In the genomic region with DNA sequence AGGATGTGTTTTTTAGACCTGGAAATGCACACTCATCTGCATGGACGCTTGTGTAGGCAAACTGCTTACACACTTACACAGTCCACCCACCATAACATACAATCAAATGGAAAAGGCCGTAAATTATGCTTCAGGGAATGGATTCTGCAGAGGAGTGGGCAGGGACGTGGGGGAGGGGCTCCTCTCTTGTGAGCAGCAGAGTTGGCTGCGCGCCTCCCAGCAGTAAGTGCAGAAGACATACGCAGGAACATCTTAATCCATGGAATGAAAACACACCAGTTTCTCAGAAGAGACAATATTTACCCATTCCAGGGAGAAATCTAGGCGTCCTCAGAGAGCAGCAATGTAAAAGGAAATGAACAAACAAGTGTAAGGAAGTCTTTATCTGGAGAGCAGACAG, we compare ENCODE assay signal across 8 mouse cellular contexts.
DNase-seq lines count a peak whose midpoint lies in the region; ATAC-seq and TF ChIP-seq lines count a peak whose summit lies in the region.

No protein-coding gene starts in this region.

- no peaks in the 10 kb centered on the region for H3K27me3 ChIP-seq in forebrain, postnatal 0 days (ENCODE audit: insufficient read depth, low read length)
- H3K27me3 ChIP-seq in forebrain, embryonic 10.5 days (ENCODE audit: poor library complexity, severe bottlenecking), result no peaks in the 10 kb centered on the region
- H3K27me3 ChIP-seq in neural tube, embryonic 11.5 days (ENCODE audit: control insufficient read depth, insufficient read depth, low read length), result no peaks in the 10 kb centered on the region
- H3K27me3 ChIP-seq in limb, embryonic 11.5 days (ENCODE audit: control insufficient read depth, insufficient read depth, low read length), result no peaks in the 10 kb centered on the region
- H3K27me3 ChIP-seq in stomach, embryonic 16.5 days (ENCODE audit: control insufficient read depth, insufficient read depth, low read length), result no peaks in the 10 kb centered on the region
- no peaks in the 10 kb centered on the region for H3K27me3 ChIP-seq in cerebellum, adult 2 months (ENCODE audit: control insufficient read depth, insufficient read depth, low read length)

- H3K4me1 ChIP-seq in forebrain, postnatal 0 days (ENCODE audit: insufficient read depth), result no peaks in the 10 kb centered on the region
- H3K4me1 ChIP-seq in forebrain, embryonic 10.5 days, result peaks cover 16% of the 10 kb centered on the region
- H3K4me1 ChIP-seq in neural tube, embryonic 11.5 days (ENCODE audit: control insufficient read depth, insufficient read depth, low read length), result peaks cover 7% of the 10 kb centered on the region; the same call in 1 of the 2 replicates
- H3K4me1 ChIP-seq in limb, embryonic 11.5 days (ENCODE audit: control insufficient read depth, insufficient read depth, low read length), result peaks cover 20% of the 10 kb centered on the region
- H3K4me1 ChIP-seq in stomach, embryonic 16.5 days (ENCODE audit: control insufficient read depth, insufficient read depth, low read length), result peaks cover 28% of the 10 kb centered on the region
- H3K4me1 ChIP-seq in cerebellum, adult 2 months (ENCODE audit: control insufficient read depth, insufficient read depth, low read length), result no peaks in the 10 kb centered on the region

- no peak overlapping the region for H3K4me2 ChIP-seq in forebrain, postnatal 0 days (ENCODE audit: low read depth)
- no peak overlapping the region for H3K4me2 ChIP-seq in neural tube, embryonic 11.5 days (ENCODE audit: low read depth)
- no peak overlapping the region for H3K4me2 ChIP-seq in limb, embryonic 11.5 days (ENCODE audit: low read depth, severe bottlenecking)
- H3K4me2 ChIP-seq in stomach, embryonic 16.5 days (ENCODE audit: low read depth, low read length), result no peak overlapping the region

- H3K9ac ChIP-seq in forebrain, postnatal 0 days, result no peak overlapping the region
- no peak overlapping the region for H3K9ac ChIP-seq in neural tube, embryonic 11.5 days (ENCODE audit: low read length)
- no peak overlapping the region for H3K9ac ChIP-seq in limb, embryonic 11.5 days (ENCODE audit: low read length)
- H3K9ac ChIP-seq in stomach, embryonic 16.5 days (ENCODE audit: low read length), result no peak overlapping the region

- H3K36me3 ChIP-seq in forebrain, postnatal 0 days (ENCODE audit: insufficient read depth), result no peaks in the 10 kb centered on the region
- peaks cover 29% of the 10 kb centered on the region for H3K36me3 ChIP-seq in forebrain, embryonic 10.5 days (replicated peaks)
- H3K36me3 ChIP-seq in neural tube, embryonic 11.5 days (ENCODE audit: control insufficient read depth, insufficient read depth, low read length), result no peaks in the 10 kb centered on the region; the same call in 1 of the 2 replicates
- peaks cover 5% of the 10 kb centered on the region; the same call in 1 of the 2 replicates for H3K36me3 ChIP-seq in limb, embryonic 11.5 days (ENCODE audit: control insufficient read depth, insufficient read depth, low read length)
- H3K36me3 ChIP-seq in stomach, embryonic 16.5 days (ENCODE audit: control insufficient read depth, insufficient read depth, low read length), result peaks cover 10% of the 10 kb centered on the region; the same call in 1 of the 2 replicates

- H3K4me3 ChIP-seq in forebrain, postnatal 0 days (ENCODE audit: low read depth, low read length), result no peak overlapping the region
- no peak overlapping the region for H3K4me3 ChIP-seq in forebrain, embryonic 10.5 days
- no peak overlapping the region for H3K4me3 ChIP-seq in neural tube, embryonic 11.5 days (ENCODE audit: low read depth, low read length)
- H3K4me3 ChIP-seq in limb, embryonic 11.5 days (ENCODE audit: low read depth, low read length), result no peak overlapping the region
- H3K4me3 ChIP-seq in stomach, embryonic 16.5 days (replicated peaks; ENCODE audit: low read length), result no peak overlapping the region
- H3K4me3 ChIP-seq in cerebellum, adult 2 months (replicated peaks; ENCODE audit: insufficient read depth, low read depth, low read length), result no peak overlapping the region

- no peaks in the 10 kb centered on the region for H3K9me3 ChIP-seq in forebrain, postnatal 0 days (ENCODE audit: low read length)
- peaks cover 7% of the 10 kb centered on the region; the same call in 1 of the 2 replicates for H3K9me3 ChIP-seq in forebrain, embryonic 10.5 days
- H3K9me3 ChIP-seq in neural tube, embryonic 11.5 days (ENCODE audit: control insufficient read depth, low read length), result no peaks in the 10 kb centered on the region
- H3K9me3 ChIP-seq in limb, embryonic 11.5 days (ENCODE audit: control insufficient read depth, low read length), result no peaks in the 10 kb centered on the region
- peaks cover 4% of the 10 kb centered on the region; the same call in 1 of the 2 replicates for H3K9me3 ChIP-seq in stomach, embryonic 16.5 days (replicated peaks; ENCODE audit: control insufficient read depth, low read length)

- no peak overlapping the region for H3K27ac ChIP-seq in forebrain, postnatal 0 days (ENCODE audit: low read depth, low read length)
- H3K27ac ChIP-seq in forebrain, embryonic 10.5 days, result no peak overlapping the region
- no peak overlapping the region for H3K27ac ChIP-seq in neural tube, embryonic 11.5 days (ENCODE audit: low read depth, low read length)
- no peak overlapping the region for H3K27ac ChIP-seq in limb, embryonic 11.5 days (replicated peaks; ENCODE audit: low read depth, low read length)
- peak overlapping the region; percentile 68 for H3K27ac ChIP-seq in stomach, embryonic 16.5 days (ENCODE audit: low read length)
- H3K27ac ChIP-seq in cerebellum, adult 2 months (ENCODE audit: insufficient read depth, low read length), result no peak overlapping the region

- TF ChIP-seq CTCF in forebrain, postnatal 0 days (IDR thresholded peaks at IDR 0.05; ENCODE audit: low read depth), result no peak
- TF ChIP-seq CTCF in cerebellum, adult 2 months (IDR thresholded peaks at IDR 0.05; ENCODE audit: borderline replicate concordance, insufficient read depth, low read depth, low read length), result no peak

- no peak for TF ChIP-seq POLR2A in cerebellum, adult 2 months (IDR thresholded peaks at IDR 0.05; ENCODE audit: borderline replicate concordance, insufficient read depth, low read length)

- WGBS in forebrain, postnatal 0 days, result 45% methylated on average over 7 of the region's 7 CpGs
- 58% methylated on average over 7 of the region's 7 CpGs for WGBS in forebrain, embryonic 10.5 days
- WGBS in neural tube, embryonic 11.5 days, result 42% methylated on average over 7 of the region's 7 CpGs
- WGBS in limb, embryonic 11.5 days, result 34% methylated on average over 7 of the region's 7 CpGs
- 13% methylated on average over 7 of the region's 7 CpGs for WGBS in stomach, embryonic 16.5 days
- 22% methylated on average over 7 of the region's 7 CpGs for WGBS in cerebellum, adult 2 months

- DNase-seq in forebrain, postnatal 0 days, result peak; percentile 49
- DNase-seq in forebrain, embryonic 10.5 days (ENCODE audit: extremely low spot score, low spot score), result no peak
- DNase-seq in neural tube, embryonic 11.5 days (ENCODE audit: low spot score), result peak; percentile 38
- no peak for DNase-seq in neural tube, embryonic 10.5 days (ENCODE audit: extremely low spot score, low spot score)
- DNase-seq in limb, embryonic 11.5 days (ENCODE audit: low spot score), result peak; percentile 67
- DNase-seq in cerebellum, adult 2 months, result no peak

- ATAC-seq in forebrain, postnatal 0 days, result peak; percentile 32; the same call in 1 of the 2 replicates
- ATAC-seq in neural tube, embryonic 11.5 days (ENCODE audit: insufficient read depth, low FRiP score, low TSS enrichment), result no peak
- ATAC-seq in limb, embryonic 11.5 days (ENCODE audit: insufficient number of reproducible peaks, low FRiP score, low TSS enrichment, low read depth), result no peak
- peak; percentile 48; the same call in 1 of the 2 replicates for ATAC-seq in stomach, embryonic 16.5 days (ENCODE audit: insufficient read depth, low FRiP score)
- ATAC-seq in granulocyte monocyte progenitor cell, adult 5-6 weeks (replicated peaks; ENCODE audit: poor library complexity, severe bottlenecking), result no peak

Comparison
In these comparisons a context has a peak if more than half of its experiments do, and no peak if none do; other contexts are left out.
1. DNase-seq: peak in forebrain, postnatal 0 days (single experiment), neural tube, embryonic 11.5 days (single experiment) and limb, embryonic 11.5 days (single experiment); none in forebrain, embryonic 10.5 days (single experiment), neural tube, embryonic 10.5 days (single experiment) and cerebellum, adult 2 months (0 of 2).
2. ATAC-seq: peak in forebrain, postnatal 0 days (single experiment) and stomach, embryonic 16.5 days (single experiment); none in neural tube, embryonic 11.5 days (single experiment), limb, embryonic 11.5 days (single experiment) and granulocyte monocyte progenitor cell, adult 5-6 weeks (single experiment).